Mouse (Mus musculus) bone marrow, adult 2 months (tissue): Measurements from ENCODE around the gene Upk1a.
A peak's percentile ranks its signal among the peaks of the same experiment; 100 is the strongest.

Experiments used
- CTCF ChIP-seq: fragments of 200-500 bp; IDR thresholded peaks from 2 replicates; pipeline ENCODE4 v1.5.1; 2011; ENCODE audit warnings: low read length, control low read depth; ENCODE audit not compliant: control insufficient read depth, insufficient read depth
- POLR2A ChIP-seq: fragments of 200-500 bp; IDR thresholded peaks from 2 replicates; pipeline ENCODE4 v1.6.1; 2011; ENCODE audit warnings: low read depth, mild to moderate bottlenecking, control low read depth, low read length, borderline replicate concordance; ENCODE audit not compliant: control insufficient read depth

DNA sequence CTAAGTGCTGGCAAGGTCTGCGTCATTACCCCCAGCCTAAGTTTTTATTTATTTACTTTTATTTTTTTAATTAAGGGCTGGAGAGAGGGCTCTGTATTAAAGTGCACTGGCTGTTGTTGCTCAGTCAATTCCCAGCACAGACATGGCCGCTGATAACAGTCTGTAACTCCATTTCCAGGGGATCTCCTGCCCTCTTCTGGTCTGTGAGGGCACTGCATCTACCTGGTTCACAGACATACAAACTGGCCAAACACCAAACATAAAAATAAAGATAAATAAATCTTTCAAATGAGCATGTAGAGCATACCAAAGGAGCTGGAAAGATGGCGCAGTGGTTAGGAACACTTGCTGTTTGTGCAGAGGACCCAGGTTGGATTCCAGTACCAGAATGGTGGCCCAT lies 6.6 kb upstream of the Upk1a start:
- peak; percentile 45 for TF ChIP-seq CTCF
- TF ChIP-seq POLR2A: no peak
